Mouse (Mus musculus): ENCODE results near the gene Tprg. TPM values are rescaled to one million over a fixed set of nuclear protein-coding genes. Genes with fewer than 3 reads are reported as not detected.

Gene Tprg
- polyA plus RNA-seq, 1 experiment from 2014 or later, result not detected

GRCm38 (mm10) chr16:25367834-25368233, 81.2 kb downstream of the Tprg start:
- H3K36me3 ChIP-seq (replicated peaks), result no peaks in the 10 kb centered on the region
- H3K27me3 ChIP-seq (ENCODE audit: poor library complexity, severe bottlenecking), result no peaks in the 10 kb centered on the region
- no peak overlapping the region for H3K4me3 ChIP-seq
- no peak for DNase-seq (ENCODE audit: extremely low spot score, low spot score)
- H3K4me1 ChIP-seq, result no peaks in the 10 kb centered on the region
- no peak overlapping the region for H3K27ac ChIP-seq
- H3K9me3 ChIP-seq, result no peaks in the 10 kb centered on the region
- 91% methylated on average over 7 of the region's 7 CpGs for WGBS

GRCm38 (mm10) chr16:25369984-25370412, 83.4 kb downstream of the Tprg start:
- Histone ChIP-seq H3K9me3 (no peaks in the 10 kb centered on the region), H3K36me3 (replicated peaks) (no peaks in the 10 kb centered on the region), H3K4me1 (no peaks in the 10 kb centered on the region), H3K27me3 (ENCODE audit: poor library complexity, severe bottlenecking) (no peaks in the 10 kb centered on the region), H3K27ac (no peak overlapping the region), H3K4me3 (no peak overlapping the region)
- 77% methylated on average over 5 of the region's 5 CpGs for WGBS
- no peak for DNase-seq (ENCODE audit: extremely low spot score, low spot score)

DNA sequence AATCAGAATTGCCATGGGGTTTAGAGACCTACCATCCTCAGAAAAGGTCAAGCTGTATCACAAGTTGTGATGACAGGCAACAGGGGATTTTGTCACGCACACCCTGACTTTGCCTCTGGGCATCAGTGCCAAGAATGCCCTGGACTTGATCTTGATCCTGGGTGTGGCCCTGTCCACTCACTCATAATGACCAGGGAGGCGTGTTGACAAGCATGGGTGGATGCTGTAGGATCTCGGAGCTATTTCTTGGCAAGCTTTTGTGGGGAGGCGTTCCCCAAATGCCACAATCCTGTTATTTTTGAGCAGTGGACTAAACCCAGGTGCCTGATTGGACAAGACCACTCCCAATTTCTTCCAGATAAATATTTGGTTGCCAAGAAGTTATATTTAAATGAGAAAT, 87.5 kb downstream of the Tprg start:
- 90% methylated on average over 4 of the region's 4 CpGs for WGBS
- Histone ChIP-seq H3K4me1 (no peaks in the 10 kb centered on the region; the same call in 1 of the 2 replicates), H3K27me3 (ENCODE audit: poor library complexity, severe bottlenecking) (no peaks in the 10 kb centered on the region), H3K27ac (no peak overlapping the region), H3K9me3 (no peaks in the 10 kb centered on the region), H3K36me3 (replicated peaks) (no peaks in the 10 kb centered on the region), H3K4me3 (no peak overlapping the region)
- no peak for DNase-seq (ENCODE audit: extremely low spot score, low spot score)

GRCm38 (mm10) chr16:25374775-25375174, 88.2 kb downstream of the Tprg start:
- no peaks in the 10 kb centered on the region for H3K9me3 ChIP-seq
- no peak for DNase-seq (ENCODE audit: extremely low spot score, low spot score)
- H3K27me3 ChIP-seq (ENCODE audit: poor library complexity, severe bottlenecking), result no peaks in the 10 kb centered on the region
- no peak overlapping the region for H3K27ac ChIP-seq
- WGBS, result 69% methylated on average over 5 of the region's 5 CpGs
- no peak overlapping the region for H3K4me3 ChIP-seq
- H3K36me3 ChIP-seq (replicated peaks), result no peaks in the 10 kb centered on the region
- H3K4me1 ChIP-seq, result no peaks in the 10 kb centered on the region; the same call in 1 of the 2 replicates

GRCm38 (mm10) chr16:25376720-25377373, 90.2 kb downstream of the Tprg start:
- no peak overlapping the region for H3K27ac ChIP-seq
- 50% methylated on average over 14 of the region's 14 CpGs for WGBS
- H3K4me1 ChIP-seq, result no peaks in the 10 kb centered on the region; the same call in 1 of the 2 replicates
- no peaks in the 10 kb centered on the region for H3K36me3 ChIP-seq (replicated peaks)
- no peaks in the 10 kb centered on the region for H3K27me3 ChIP-seq (ENCODE audit: poor library complexity, severe bottlenecking)
- H3K9me3 ChIP-seq, result no peaks in the 10 kb centered on the region
- no peak overlapping the region for H3K4me3 ChIP-seq
- peak; percentile 70 for DNase-seq (ENCODE audit: extremely low spot score, low spot score)

- no peaks in the 10 kb centered on the region for H3K9me3 ChIP-seq
- no peaks in the 10 kb centered on the region for H3K36me3 ChIP-seq (replicated peaks)
- 88% methylated on average over 4 of the region's 4 CpGs for WGBS
- no peaks in the 10 kb centered on the region; the same call in 1 of the 2 replicates for H3K4me1 ChIP-seq
- H3K4me3 ChIP-seq, result no peak overlapping the region
- H3K27me3 ChIP-seq (ENCODE audit: poor library complexity, severe bottlenecking), result no peaks in the 10 kb centered on the region
- H3K27ac ChIP-seq, result no peak overlapping the region
- DNase-seq (ENCODE audit: extremely low spot score, low spot score), result no peak
Observed at GRCm38 (mm10) chr16:25377695-25378094, 91.1 kb downstream of the Tprg start.

DNA sequence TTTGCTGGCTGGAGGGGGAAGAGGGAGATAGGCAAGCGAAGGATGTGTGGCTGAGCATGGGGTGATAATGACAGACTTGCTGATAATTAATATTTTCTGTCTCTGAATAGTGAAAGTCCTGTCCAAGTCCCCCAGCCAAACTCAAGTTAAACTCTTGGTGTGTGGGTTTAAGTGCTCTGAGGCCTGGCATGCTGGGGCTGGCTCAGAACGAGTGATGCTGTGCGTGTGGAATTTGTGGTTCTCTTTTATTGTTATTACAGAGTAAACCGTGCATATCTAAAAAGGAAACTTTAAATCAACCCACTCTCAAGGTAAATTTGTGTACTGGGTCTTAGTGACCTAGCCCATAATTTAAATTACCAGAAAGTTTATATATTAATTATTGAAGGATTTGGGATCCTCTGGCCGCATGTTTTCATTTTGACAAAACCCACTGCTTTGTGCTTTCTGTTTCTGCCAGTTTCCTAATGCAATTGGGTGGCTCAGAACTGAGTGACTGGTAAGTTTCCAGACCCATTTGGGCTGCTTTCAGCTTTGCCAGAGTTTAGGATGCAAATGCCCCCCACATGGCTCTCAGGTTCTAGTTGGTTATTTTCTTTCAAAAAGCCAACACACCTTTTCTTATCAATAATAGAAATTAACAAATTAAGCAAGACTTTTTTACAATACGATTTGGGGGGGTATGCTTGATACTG, 99.0 kb downstream of the Tprg start:
- no peaks in the 10 kb centered on the region for H3K27me3 ChIP-seq (ENCODE audit: poor library complexity, severe bottlenecking)
- H3K9me3 ChIP-seq, result no peaks in the 10 kb centered on the region
- H3K4me3 ChIP-seq, result no peak overlapping the region
- H3K27ac ChIP-seq, result no peak overlapping the region
- no peaks in the 10 kb centered on the region for H3K4me1 ChIP-seq
- no peaks in the 10 kb centered on the region for H3K36me3 ChIP-seq (replicated peaks)
- no peak for DNase-seq (ENCODE audit: extremely low spot score, low spot score)
- WGBS, result 86% methylated on average over 6 of the region's 6 CpGs

DNA sequence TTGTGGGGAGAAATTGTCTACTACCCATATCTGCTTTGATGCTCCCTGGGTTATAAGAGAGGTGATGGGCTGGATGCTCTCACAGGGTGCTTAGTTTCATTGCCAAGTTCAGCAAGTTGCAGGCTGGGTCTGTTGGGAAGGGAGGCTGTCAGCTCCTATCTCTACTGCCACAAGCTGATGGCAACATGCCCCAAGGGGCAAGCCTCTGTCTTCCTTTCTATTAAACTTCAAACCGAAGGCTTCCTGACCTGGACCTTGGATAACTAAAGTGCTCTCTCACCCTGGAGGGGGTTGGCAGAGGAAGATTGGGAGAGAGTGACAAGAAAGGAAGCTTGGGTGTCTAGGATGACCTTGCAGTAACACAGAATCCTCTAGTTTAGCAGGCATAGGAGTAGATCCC, 108.1 kb downstream of the Tprg start:
- DNase-seq (ENCODE audit: extremely low spot score, low spot score), result no peak
- H3K27me3 ChIP-seq (ENCODE audit: poor library complexity, severe bottlenecking), result no peaks in the 10 kb centered on the region
- H3K4me3 ChIP-seq, result no peak overlapping the region

DNA sequence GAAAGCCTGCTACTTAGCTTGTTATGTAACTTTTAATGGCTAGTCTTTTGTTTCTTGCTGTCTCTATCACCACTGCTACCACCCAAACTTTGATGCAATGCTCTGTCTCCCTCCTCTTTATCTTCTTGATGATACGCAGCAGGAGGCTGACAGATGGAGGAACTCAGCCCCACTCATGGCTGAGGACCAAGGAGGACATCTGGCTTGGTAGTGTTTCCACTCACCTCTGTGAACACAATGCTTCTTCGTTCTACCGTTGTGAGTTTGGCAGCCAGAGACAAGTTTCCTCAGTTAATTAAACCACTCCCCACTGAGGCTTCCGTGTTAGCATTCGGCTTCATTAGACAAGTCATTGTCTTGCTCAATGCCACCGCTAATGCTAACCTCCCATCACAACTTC, 117.5 kb downstream of the Tprg start:
- H3K36me3 ChIP-seq (replicated peaks), result no peaks in the 10 kb centered on the region
- no peak overlapping the region for H3K27ac ChIP-seq
- H3K4me3 ChIP-seq, result no peak overlapping the region
- no peaks in the 10 kb centered on the region for H3K27me3 ChIP-seq (ENCODE audit: poor library complexity, severe bottlenecking)
- no peaks in the 10 kb centered on the region for H3K9me3 ChIP-seq
- no peak for DNase-seq (ENCODE audit: extremely low spot score, low spot score)
- WGBS, result 46% methylated on average over 6 of the region's 6 CpGs
- peaks cover 19% of the 10 kb centered on the region for H3K4me1 ChIP-seq

More for the DNA sequence above, 108.1 kb downstream of the Tprg start:
- WGBS, result 83% methylated on average over 1 of the region's 1 CpGs
- no peak overlapping the region for H3K27ac ChIP-seq
- no peaks in the 10 kb centered on the region for H3K9me3 ChIP-seq
- no peaks in the 10 kb centered on the region for H3K36me3 ChIP-seq (replicated peaks)
- H3K4me1 ChIP-seq, result no peaks in the 10 kb centered on the region

GRCm38 (mm10) chr16:25407204-25407886, 120.7 kb downstream of the Tprg start:
- 52% methylated on average over 8 of the region's 8 CpGs for WGBS
- no peaks in the 10 kb centered on the region for H3K9me3 ChIP-seq
- peak overlapping the region; percentile 48; the same call in 1 of the 2 replicates for H3K27ac ChIP-seq
- H3K4me3 ChIP-seq, result no peak overlapping the region
- no peak for DNase-seq (ENCODE audit: extremely low spot score, low spot score)
- H3K4me1 ChIP-seq, result peaks cover 19% of the 10 kb centered on the region
- no peaks in the 10 kb centered on the region for H3K36me3 ChIP-seq (replicated peaks)
- no peaks in the 10 kb centered on the region for H3K27me3 ChIP-seq (ENCODE audit: poor library complexity, severe bottlenecking)

- Histone ChIP-seq H3K9me3 (no peaks in the 10 kb centered on the region), H3K27me3 (ENCODE audit: poor library complexity, severe bottlenecking) (no peaks in the 10 kb centered on the region), H3K27ac (0 out of 2 replicates have a peak overlapping the region, but pooled peaks have one; percentile 48), H3K36me3 (replicated peaks) (no peaks in the 10 kb centered on the region), H3K4me1 (peaks cover 19% of the 10 kb centered on the region), H3K4me3 (no peak overlapping the region)
- 78% methylated on average over 6 of the region's 6 CpGs for WGBS
- DNase-seq (ENCODE audit: extremely low spot score, low spot score), result no peak
Observed at GRCm38 (mm10) chr16:25408032-25408431, 121.4 kb downstream of the Tprg start.

DNA sequence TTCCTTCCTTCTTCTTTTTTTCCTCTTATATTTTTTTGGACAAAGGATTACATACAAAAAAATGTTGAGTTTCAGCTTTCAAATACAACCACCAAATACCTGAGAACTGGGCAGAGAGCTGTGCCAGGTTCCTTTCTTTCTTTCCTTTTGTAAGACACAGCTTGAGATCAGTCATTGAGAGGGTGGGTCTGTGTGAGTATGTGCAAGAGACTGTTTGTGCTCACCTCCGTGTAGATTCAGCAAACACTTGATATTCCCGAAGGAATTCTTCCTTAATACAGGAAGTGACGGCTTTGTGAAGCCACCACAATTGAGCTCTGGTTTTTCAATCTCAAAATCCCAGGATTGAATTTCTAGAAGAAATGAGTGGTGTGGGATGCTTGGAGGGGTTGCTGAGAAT, 124.7 kb downstream of the Tprg start:
- no peaks in the 10 kb centered on the region for H3K9me3 ChIP-seq
- no peak overlapping the region for H3K27ac ChIP-seq
- 78% methylated on average over 3 of the region's 3 CpGs for WGBS

DNA sequence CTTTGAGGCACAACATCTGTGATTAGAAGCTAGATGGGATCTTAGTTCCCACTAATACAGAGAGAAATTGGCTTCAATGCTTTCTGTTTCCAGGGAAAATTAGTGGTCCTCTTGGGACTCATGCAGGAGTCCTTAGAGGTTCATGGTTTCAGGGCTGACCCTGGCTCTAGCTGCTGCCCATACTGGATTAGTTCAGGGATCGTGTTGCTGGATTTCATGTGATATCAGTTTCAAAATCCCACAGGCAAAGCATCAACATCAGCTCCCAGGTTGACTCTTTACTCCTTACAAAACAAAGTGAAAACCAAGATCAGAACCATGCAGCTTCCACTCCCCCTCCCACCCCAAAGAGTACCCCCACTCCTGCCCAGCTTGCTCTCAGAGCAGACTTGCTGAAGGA, 127.3 kb downstream of the Tprg start:
- Histone ChIP-seq H3K36me3 (replicated peaks) (no peaks in the 10 kb centered on the region), H3K4me1 (peaks cover 10% of the 10 kb centered on the region), H3K9me3 (no peaks in the 10 kb centered on the region), H3K27ac (no peak overlapping the region), H3K27me3 (ENCODE audit: poor library complexity, severe bottlenecking) (no peaks in the 10 kb centered on the region; the same call in 1 of the 2 replicates), H3K4me3 (no peak overlapping the region)
- DNase-seq (ENCODE audit: extremely low spot score, low spot score), result no peak
- 44% methylated on average over 1 of the region's 1 CpGs for WGBS

More for the DNA sequence above, 124.7 kb downstream of the Tprg start:
- Histone ChIP-seq H3K36me3 (replicated peaks) (no peaks in the 10 kb centered on the region), H3K27me3 (ENCODE audit: poor library complexity, severe bottlenecking) (no peaks in the 10 kb centered on the region), H3K4me1 (peaks cover 13% of the 10 kb centered on the region), H3K4me3 (no peak overlapping the region)
- no peak for DNase-seq (ENCODE audit: extremely low spot score, low spot score)
